Mouse (Mus musculus) layer of hippocampus, adult 18-20 months (tissue): ENCODE data around the gene Amfr. TPM values are rescaled to one million over a fixed set of nuclear protein-coding genes. Genes with fewer than 3 reads are reported as not detected.

ENCODE experiments used
- DNase-seq, 2 experiments: peaks; one replicate each; pipeline ENCODE4 v3.0.0; 2022; ENCODE audit warnings: low spot score in 2 of 2
- total RNA-seq, 2 experiments: library from RNA; stranded (reverse); gene quantifications; 2 replicates each; pipeline ENCODE4 v1.2.3; 2021

Amfr gene
- total RNA-seq, 2 experiments from 2014 or later: 129 to 135 TPM

DNA sequence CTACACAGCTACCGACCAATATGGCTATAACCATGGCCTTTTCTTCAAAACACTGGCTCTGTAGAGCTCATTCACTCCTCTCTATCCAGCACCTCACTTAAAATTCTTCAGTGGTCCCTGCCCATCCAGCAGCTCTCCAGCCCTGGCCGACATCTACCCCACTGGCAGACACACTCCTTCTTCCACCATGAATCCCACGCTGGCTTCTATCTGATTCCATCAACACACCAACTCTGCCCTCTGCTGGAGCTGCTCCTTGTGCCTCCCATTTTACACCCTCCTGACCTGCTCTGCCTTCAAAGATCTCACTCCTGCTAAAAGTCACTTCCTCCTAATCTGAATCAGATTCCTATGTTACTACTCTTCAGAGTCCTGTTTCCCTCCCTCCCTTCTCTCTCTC is 28.8 kb downstream of the Amfr start:
- DNase-seq: peak in 1 of 2 experiments; percentile 63

DNA sequence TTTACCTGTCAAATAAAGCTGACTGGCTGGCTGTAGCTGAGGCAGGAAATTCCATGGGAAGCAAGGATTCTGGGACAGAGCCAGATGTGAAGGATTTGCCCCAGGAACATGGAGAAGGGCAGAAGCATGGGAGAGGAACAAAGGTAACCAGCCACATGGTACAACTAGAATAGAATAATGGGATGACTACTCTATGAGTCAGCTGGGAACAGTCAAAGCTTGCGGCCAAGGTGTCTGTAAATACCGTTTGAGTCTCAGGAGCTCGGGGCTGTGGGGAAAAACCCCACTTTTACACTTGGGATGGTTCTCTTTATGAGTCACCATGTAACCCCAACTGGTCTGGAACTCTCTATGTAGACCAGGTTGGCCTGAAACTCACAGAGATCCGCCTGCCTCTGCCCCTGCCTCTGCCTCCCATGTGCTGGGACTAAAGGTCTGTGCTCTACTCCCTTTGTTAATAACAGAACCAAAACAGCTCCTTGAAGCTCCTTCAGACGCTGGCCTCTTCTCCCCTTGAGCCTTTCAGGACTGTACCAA is 30.9 kb downstream of the Amfr start:
- DNase-seq: no peak

DNA sequence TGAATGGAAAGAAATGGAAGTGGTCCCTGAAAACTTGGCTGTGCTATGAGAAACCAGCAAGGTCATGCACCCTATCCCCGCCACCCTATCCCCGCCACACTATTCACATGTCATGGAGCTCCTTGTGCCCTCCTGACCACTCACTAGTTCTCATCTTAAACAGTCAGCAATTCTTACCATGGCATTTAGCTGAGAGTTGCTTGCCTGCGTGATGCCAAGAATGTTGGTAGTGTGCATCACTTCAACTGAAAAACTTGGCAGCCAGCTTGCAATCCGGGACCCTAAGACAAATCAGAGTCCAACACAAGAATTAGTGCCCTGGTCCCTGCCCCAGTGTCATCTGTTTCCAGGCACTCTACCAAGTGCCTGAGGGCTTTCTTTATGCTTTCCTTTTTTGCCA is 32.5 kb downstream of the Amfr start:
- no peak for DNase-seq

DNA sequence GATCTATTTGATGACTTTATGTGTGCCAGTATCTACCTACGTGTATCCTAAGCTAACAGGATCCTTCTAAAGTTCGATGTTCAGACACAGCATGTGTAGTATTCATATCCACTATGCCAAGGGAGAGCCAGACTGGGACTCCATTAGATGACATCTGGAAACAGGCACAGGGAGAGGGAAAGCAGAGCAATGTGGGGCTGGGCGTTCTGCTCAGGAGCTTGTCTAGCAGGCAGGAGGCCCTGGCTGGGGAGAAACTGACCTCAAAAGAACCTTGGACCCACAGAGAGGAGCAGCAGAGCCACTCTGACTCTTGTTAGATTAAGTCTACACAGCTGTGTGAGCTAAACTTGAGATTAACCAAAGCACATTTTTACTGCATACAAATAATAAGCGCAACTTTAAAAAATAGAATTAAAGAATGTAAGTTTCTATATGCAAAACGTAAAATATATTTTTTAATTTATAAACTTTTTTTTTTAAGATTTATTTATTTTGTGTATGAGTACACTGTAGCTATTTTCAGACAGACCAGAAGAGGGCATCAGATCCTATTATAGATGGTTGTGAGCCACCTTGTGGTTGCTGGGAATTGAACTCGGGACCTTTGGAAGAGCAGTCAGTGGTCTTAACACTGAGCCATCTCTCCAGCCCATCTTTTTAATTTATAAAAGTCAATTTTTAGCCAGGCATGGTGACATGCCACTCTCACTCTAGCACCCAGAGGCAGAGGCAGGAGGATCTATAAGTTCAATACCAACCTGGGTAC is 36.0 kb downstream of the Amfr start:
- DNase-seq: no peak

DNA sequence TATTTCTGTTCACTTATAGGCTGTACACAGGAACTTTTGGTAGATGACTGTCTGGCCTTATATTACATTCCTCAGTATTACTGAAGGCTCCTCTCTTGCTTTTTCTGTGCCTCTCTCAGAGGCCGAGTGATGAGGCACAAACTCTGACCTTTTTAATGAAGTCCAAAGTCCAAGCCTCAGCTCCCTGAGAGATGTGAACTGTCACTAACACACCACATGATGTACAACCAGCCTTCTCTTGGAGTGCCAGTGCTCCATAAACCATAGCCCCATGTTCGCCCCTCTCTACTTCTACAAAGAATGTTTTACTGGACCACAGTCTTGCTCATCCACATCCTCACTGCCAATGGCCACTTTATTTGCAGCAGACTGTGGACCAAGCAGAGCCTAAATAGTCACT is 37.3 kb downstream of the Amfr start:
- DNase-seq: no peak

DNA sequence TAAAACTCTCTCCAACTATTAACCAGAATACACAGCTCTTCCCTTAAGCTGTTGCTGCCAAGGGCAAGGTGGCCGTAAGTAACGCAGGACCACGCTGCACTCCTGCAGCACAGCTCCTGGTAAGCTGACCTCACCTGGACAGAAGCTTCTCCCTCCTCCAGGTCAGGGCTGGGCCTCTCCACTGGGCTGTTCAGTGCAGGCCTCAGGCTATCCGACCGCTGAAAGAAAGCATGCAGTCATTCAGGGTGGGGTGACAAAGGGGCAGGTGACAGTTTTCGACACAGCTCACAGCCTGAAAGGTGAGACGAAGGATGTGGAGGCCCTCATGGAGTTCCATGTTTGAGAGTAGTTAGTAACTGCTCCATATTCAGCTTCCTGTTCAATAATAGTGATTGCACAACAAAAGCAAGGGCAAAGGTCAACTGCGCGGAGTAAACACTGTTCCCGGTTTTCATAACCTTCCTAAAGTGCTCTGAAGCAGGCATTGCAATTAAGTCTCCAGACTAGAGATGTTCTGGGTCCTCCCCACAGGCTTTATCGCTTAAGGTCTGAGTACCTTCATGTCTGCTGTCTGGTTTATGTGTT is 37.9 kb downstream of the Amfr start:
- no peak for DNase-seq

DNA sequence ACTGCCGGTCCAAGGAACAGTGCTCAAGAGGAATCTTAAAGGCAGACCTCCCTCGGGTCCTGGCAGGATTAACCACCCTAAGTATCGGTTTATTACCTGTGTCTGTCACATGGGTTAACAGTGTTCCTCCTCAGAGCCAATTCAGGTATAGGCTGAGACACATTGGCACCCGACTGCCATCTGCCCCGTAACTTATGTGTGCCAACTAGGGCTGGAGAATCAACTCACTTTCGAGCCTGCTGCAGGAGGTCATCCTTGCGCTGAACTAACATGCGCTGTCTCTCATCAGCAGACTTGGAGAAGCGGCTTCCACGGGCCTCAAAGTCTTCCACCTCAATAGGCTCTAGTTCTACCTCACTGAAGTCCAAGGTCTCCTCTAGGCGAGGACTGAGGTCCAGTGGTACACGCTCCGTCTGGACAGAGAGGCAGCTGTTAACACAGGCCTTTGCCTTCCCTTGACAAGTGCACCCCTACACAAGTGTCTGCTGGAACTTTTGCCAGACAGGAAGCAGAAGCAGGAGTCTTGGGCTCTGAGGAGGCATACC is 38.7 kb downstream of the Amfr start:
- no peak for DNase-seq

DNA sequence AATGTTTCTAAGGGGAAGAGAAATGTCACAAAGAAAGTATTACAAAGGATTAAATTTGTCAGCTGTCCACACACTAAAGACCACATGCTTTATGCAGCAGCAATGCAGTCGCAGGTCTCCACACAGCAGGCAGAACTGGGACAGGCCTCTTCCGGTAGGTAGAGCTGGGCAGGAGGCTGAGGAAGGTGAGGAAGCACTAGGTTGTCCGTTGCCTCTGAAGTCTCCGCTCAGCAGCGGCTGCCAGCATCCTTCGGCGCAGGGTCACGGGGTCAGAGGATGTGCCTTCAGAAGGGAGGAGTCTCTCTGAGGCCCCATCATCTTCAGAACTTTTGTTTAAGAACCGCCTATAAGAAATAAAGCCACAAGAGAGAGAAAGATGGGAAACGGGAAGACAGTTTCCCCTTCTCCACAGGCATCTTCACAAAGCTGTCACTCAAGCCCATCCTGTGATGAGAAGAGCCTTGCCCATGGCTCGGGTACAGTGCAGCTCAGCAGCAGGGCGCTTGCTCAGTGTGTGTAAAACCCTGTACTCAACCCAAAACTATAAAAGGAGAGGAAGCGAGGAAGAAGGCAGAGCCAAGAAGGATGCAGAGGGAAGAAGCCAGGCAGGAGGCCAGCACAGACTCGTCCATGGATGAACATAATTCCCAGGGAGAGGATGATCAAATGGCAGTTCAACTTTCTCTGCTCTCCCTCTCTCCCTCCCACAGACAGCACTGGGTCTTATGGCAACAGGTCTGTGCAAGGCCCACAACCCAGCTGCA is 39.5 kb downstream of the Amfr start:
- no peak for DNase-seq

DNA sequence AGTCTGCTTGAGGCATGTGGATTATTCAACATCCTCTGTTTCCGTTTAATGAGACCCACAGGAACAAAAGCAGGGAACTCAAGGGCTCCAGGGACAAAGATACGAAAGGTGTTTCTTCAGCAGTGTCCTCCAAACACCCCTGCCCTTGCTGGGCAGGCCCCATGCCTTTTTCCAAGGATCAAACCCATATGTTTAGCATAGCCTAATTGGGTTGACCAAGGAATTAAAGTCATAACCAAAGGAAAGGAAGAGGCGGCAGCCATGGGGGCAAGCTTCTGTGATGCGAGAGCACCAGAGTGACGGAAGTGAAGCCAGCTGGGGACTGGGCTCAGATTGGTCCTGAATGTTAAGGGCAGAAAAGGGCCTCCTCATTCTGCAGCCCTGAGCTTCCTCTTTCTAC is 40.4 kb downstream of the Amfr start:
- DNase-seq: no peak

DNA sequence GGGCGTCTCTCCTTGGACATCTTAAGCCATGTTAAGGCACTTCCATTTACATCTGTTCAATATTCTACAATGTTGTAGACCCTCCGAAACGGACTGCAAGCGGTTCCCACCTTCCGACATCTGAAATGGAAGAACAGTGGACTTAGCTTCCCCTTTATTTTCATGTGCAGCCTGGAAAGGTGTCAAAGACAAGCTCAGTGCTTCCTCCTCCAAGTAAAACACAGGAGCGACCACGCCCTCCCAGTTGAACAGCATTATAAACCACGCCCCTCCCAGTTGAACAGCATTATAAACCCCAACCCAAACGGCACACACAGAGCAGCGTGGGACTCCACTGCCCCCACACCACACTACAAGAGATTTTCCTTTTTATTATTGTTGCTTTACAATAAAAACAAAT is 41.2 kb downstream of the Amfr start:
- no peak for DNase-seq

DNA sequence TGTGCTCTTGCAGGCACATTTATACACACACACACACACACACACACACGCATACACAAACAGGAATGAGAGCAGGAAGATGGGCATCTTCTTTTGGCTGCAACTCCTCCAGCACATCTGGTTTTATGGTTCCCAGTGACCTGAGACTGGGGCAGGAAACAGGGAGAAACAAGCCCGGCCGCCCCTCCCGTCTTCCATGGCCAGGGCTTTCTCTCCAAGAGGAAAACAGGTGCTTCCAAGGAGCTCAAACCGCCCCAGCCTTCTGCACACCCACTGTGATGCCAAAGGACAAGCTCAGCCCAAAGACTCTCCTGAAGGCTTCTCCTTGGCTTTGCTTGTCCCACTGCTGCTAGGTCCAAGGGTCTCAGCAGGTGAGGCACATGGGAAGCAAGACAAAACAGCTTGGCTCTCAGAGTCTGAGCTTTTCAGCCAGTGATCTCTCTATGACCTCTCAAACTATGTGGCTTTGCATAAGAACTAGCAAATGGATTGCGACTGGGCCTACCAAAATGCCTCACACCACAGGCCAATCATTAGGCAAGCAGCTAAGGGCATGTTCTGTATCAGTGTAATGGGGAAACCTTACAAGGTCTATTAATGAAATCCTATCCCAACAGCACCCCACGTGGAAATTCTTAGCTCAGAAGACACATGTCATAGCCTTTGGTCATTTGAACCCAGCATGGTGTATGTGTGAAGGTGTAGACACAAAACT is 42.9 kb downstream of the Amfr start:
- DNase-seq: no peak

DNA sequence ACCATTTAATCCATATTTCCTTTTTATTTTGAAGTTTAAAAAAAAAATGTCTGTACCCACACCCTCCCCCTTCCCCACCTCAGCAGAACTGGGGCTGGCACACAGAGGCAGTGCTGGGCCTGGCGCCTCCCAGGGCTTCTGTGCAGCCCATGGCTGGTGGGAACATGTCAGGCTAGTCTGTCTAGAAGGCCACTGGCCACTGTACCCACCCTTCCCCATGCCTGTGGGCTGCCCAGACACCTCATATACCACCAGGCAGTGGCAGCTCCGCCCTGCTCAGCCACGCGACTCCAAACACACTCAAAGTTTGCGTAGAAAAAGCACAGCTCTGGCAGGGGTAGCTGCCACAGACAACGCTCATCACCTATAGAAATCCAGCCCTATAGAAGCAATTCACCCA is 44.3 kb downstream of the Amfr start:
- DNase-seq: no peak

DNA sequence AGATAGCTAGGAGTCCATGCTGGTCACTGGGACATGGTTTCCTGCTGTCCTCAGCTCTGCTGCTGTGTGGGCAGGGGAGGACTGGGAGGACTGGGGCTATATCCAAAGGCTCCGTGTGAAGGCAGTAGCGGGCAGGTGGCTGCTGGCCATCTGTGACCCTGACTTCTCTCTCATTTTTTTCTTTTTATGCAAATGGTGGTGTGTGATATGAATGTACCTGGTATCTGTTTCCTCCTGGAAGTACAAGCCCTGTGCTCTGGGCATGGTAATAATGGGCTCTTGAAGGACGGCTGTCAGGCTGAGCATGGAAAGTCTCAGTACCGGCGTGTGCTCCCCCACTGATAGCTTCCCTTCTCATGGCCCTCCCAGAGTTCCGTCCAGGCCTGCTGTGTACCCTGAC is 51.7 kb downstream of the Amfr start:
- DNase-seq: no peak

DNA sequence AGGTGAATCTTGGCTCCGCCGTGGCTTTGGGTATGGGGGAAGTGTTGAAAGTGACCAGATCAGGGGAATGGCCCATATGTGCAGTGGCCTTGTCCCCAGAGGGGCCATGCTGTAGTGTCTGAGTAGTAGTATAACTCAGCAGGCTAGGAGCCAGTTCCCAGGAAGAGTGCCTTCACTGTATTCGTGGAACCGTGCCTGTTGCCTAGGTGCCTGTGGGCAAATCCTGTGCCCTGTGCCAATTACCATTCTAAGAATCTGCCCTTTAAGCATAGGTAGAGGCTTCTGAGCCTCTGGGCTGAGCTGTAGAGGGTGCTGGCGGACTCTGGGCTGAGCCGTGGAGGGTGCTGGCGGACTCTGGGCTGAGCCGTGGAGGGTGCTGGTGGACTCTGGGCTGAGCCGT is 54.2 kb downstream of the Amfr start:
- no peak for DNase-seq

DNA sequence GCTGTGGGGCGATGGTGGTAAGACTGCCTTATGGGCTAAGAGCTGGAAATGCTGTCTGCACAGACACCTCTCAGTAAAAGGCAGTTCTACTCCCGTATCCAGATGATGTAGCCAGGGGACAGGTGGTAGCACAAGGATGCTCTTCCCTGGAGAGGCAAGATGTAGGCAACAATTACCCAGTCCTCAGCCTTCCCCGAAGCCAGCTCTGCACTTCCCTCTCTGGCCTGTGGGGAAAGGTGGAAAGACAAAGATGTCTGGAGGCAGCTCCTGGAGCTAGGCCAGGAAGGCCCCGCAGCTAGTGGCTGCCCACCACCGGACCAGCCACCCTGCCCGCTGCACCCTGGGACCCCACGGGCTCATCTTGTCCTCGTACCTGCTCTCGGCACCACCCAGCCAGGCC is 60.1 kb downstream of the Amfr start:
- no peak for DNase-seq

DNA sequence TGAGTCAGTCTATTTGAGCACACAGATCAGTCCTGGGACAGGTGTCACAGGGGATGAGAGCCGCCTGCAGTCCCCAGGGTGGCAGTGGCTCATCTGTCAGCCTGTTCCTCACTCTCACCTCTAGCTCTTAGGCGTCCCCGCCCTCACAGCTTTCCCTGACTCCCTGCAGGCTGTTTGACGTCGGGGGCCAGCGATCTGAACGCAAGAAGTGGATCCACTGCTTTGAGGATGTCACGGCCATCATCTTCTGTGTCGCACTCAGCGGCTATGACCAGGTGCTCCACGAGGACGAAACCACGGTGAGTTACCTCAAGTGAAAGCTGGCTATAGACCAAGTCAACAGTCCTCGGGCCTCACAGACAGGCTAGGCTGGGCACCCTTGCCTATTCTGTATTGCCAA is 62.5 kb downstream of the Amfr start:
- DNase-seq: no peak

DNA sequence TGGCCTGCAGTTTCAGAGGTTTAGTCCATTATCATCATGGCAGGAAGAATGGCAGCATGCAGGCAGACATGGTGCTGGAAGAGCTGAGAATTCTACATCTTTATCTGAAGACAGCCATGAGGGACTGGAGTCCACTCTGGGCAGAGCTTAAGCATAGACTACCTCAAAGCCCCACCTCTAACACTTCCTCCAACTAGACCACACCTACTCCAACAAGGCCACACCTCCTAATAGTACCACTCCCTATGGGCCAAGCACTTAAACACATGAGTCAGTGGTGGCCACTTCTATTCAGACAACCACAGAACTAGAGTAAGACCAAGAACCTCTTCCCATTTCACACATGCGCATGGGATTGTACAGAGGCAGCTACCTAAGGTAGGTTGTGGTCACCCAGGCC is 66.2 kb downstream of the Amfr start:
- DNase-seq: no peak

DNA sequence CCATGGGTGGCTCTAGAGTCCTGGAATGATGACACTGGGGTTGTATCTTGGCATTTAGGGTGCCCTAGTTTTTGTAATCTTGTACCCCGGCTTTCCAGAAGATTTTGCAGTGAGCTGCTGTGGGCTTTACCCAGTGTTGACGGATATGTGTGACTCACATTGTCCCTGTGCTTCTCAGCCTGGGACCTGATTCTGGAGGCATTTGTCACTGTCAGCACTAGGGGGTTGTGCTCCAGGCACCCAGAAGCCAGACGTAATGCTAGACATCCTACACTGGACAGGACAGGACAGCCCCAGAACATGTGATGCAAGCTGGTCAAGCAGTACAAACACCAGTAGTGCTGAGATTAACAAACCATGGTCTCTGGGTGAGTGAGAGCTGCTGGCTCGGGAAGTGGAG is 66.9 kb downstream of the Amfr start:
- DNase-seq: no peak

DNA sequence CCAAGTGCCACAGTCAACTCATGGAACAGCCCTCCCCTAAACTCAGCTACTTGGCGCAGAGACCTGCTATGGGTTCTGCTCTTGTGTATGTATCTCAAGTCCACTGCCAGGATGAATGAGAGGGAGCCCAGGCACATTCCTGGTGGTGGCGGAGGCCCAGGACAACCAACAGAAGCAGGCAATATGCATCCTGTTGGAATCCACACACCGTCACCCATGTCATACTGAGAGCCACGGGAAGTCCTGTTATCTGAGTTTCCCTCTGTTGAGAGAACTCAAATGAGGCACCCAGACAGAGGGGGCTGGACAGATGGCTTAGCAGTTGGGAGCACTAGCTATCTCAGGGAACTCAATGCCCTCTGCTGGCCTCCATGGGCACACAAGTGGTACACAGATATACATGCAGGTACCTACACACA is 71.0 kb downstream of the Amfr start:
- DNase-seq: peak in 1 of 2 experiments; percentile 78

DNA sequence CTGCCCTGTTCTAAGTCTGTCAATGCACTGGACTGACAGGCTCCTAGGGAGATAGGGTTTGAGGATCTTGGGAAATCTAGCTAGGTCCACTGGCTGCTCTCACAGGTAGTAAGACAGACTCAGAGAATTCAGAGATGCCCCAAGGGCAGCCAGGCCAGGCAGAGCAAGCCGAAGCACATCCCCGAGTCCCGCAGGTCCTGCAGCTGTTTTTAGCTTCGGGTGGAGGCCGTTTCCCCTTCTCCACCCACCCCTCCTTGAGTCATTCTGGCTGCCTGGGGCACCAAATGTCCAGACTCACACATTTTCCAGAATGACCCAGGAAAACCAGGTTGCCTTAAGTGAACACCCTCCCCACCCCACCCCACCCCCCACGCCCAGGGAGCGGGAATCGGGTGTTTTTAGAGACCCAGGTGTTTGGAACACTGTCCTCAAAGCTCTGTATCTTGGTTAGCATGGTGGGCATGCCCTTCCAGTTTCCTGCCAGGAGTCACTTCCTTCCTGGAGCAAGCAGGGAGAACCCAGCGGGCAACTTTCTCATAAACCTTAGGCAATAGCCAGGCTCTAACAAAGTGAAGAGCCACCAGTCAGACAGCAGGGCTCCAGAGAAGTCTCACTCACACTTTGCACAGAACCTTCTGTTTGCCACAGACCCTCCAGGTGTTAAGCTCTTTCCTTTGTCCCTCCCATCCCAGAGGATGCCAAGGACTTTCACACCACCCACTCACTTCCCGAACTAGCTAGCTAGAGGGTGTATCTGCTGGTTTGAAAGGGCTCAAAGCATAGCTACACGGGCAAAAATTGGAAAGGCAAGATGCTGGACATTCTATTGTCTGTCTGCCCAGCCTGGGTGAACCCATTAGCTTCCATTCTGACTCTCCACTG is 71.9 kb downstream of the Amfr start:
- DNase-seq: no peak
